8 mouse cellular contexts compared by ENCODE assay signal in genomic region chr5:53672352-53672751, GRCm38 (mm10). TPM values are rescaled to one million over a fixed set of nuclear protein-coding genes. Genes with fewer than 3 reads are reported as not detected.
A peak's percentile ranks its signal among the peaks of the same experiment; 100 is the strongest.
DNase-seq lines count a peak whose midpoint lies in the region; ATAC-seq and TF ChIP-seq lines count a peak whose summit lies in the region.

No protein-coding gene starts in this region.

- no peaks in the 10 kb centered on the region for H3K4me1 ChIP-seq in liver, embryonic 12.5 days
- H3K4me1 ChIP-seq in cortical plate, adult 2 months (ENCODE audit: control insufficient read depth, insufficient read depth, low read length), result no peaks in the 10 kb centered on the region
- no peaks in the 10 kb centered on the region for H3K4me1 ChIP-seq in intestine, postnatal 0 days (replicated peaks; ENCODE audit: control insufficient read depth, insufficient read depth, low read length)
- H3K4me1 ChIP-seq in midbrain, embryonic 14.5 days (ENCODE audit: control insufficient read depth, insufficient read depth, low read length), result no peaks in the 10 kb centered on the region

- H3K27ac ChIP-seq in liver, embryonic 12.5 days, result no peak overlapping the region
- H3K27ac ChIP-seq in cortical plate, adult 2 months (ENCODE audit: insufficient read depth, low read length), result no peak overlapping the region
- H3K27ac ChIP-seq in intestine, postnatal 0 days (ENCODE audit: low read depth, low read length), result no peak overlapping the region
- no peak overlapping the region for H3K27ac ChIP-seq in midbrain, embryonic 14.5 days (replicated peaks; ENCODE audit: low read depth, low read length)

- intact Hi-C loops in gastrocnemius, postnatal 36 days (cut with DNase I), result no loop called here
- intact Hi-C loops in left cerebral cortex, postnatal 25 days (cut with DNase I), result no loop called here

- H3K4me3 ChIP-seq in liver, embryonic 12.5 days, result no peak overlapping the region
- no peak overlapping the region for H3K4me3 ChIP-seq in cortical plate, adult 2 months (ENCODE audit: insufficient read depth, low read length)
- no peak overlapping the region for H3K4me3 ChIP-seq in intestine, postnatal 0 days (ENCODE audit: low read depth, low read length)
- H3K4me3 ChIP-seq in midbrain, embryonic 14.5 days (replicated peaks; ENCODE audit: low read depth, low read length), result no peak overlapping the region

- DNase-seq in liver, result peak; percentile 63
- peak; percentile 56 to 64 for DNase-seq in gastrocnemius, postnatal 36 days
- DNase-seq in left cerebral cortex, postnatal 25 days (ENCODE audit: low spot score in 2 of 2), result peak; percentile 58 to 69
- peak; percentile 86 for DNase-seq in midbrain, embryonic 14.5 days
- peak; percentile 17 to 63 for DNase-seq in spleen, postnatal 10 days (ENCODE audit: low spot score in 2 of 2)

- no peak overlapping the region for H3K4me2 ChIP-seq in liver, embryonic 12.5 days
- no peak overlapping the region for H3K4me2 ChIP-seq in intestine, postnatal 0 days (replicated peaks; ENCODE audit: low read depth)
- no peak overlapping the region for H3K4me2 ChIP-seq in midbrain, embryonic 14.5 days (ENCODE audit: low read length)

- ATAC-seq in liver, embryonic 12.5 days, result no peak
- ATAC-seq in intestine, postnatal 0 days, result no peak
- ATAC-seq in midbrain, embryonic 14.5 days (ENCODE audit: low FRiP score, low TSS enrichment), result peak; percentile 67

- H3K9ac ChIP-seq in liver, embryonic 12.5 days, result no peak overlapping the region
- H3K9ac ChIP-seq in intestine, postnatal 0 days (ENCODE audit: low read depth, low read length), result no peak overlapping the region
- H3K9ac ChIP-seq in midbrain, embryonic 14.5 days (replicated peaks; ENCODE audit: low read length), result no peak overlapping the region

- H3K36me3 ChIP-seq in liver, embryonic 12.5 days, result no peaks in the 10 kb centered on the region
- no peaks in the 10 kb centered on the region for H3K36me3 ChIP-seq in intestine, postnatal 0 days (ENCODE audit: control insufficient read depth, insufficient read depth)
- H3K36me3 ChIP-seq in midbrain, embryonic 14.5 days (ENCODE audit: control insufficient read depth, insufficient read depth, low read length), result no peaks in the 10 kb centered on the region

- peak; percentile 85 for TF ChIP-seq CTCF in cortical plate, adult 2 months (IDR thresholded peaks at IDR 0.05; ENCODE audit: extremely low read depth, insufficient read depth, low read length)
- peak; percentile 85 for TF ChIP-seq CTCF in intestine, postnatal 0 days (IDR thresholded peaks at IDR 0.05; ENCODE audit: low read depth)

- H3K27me3 ChIP-seq in liver, embryonic 12.5 days (replicated peaks), result peaks cover 5% of the 10 kb centered on the region; the same call in 1 of the 2 replicates
- no peaks in the 10 kb centered on the region for H3K27me3 ChIP-seq in intestine, postnatal 0 days (replicated peaks; ENCODE audit: control insufficient read depth, insufficient read depth, low read length)
- no peaks in the 10 kb centered on the region for H3K27me3 ChIP-seq in midbrain, embryonic 14.5 days (ENCODE audit: control insufficient read depth, insufficient read depth, low read length)

- 0 out of 2 replicates have a peak, but pooled peaks cover 5% of the 10 kb centered on the region for H3K9me3 ChIP-seq in liver, embryonic 12.5 days (replicated peaks)
- H3K9me3 ChIP-seq in intestine, postnatal 0 days (ENCODE audit: control insufficient read depth), result no peaks in the 10 kb centered on the region
- H3K9me3 ChIP-seq in midbrain, embryonic 14.5 days (ENCODE audit: control insufficient read depth, low read length), result no peaks in the 10 kb centered on the region

- TF ChIP-seq POLR2A in cortical plate, adult 2 months (IDR thresholded peaks at IDR 0.05; ENCODE audit: extremely low read depth, insufficient read depth, low read length), result no peak

- 22% methylated on average over 5 of the region's 5 CpGs for WGBS in liver, embryonic 12.5 days (ENCODE audit: insufficient replicate concordance)
- WGBS in intestine, postnatal 0 days, result 28% methylated on average over 5 of the region's 5 CpGs
- WGBS in midbrain, embryonic 14.5 days, result 34% methylated on average over 5 of the region's 5 CpGs

RNA-seq across cellular contexts. Expression of gene Cckar, which starts 35.2 kb away (rescaled TPM):
- 0.08 and 0.12 TPM in 2 replicates for polyA plus RNA-seq in liver, embryonic 12.5 days (2016; fragmentation: Nextera tagmentation; extraction: Ambion mirVana)
- polyA plus RNA-seq in cortical plate, adult 2 months (2012; rRNA removed), result 0.04 TPM in 1 of 2 replicates, not detected in the other
- total RNA-seq in gastrocnemius, postnatal 36 days (2021), result not detected
- 2.3 and 2.4 TPM in 2 replicates for polyA plus RNA-seq in intestine, postnatal 0 days (2015; fragmentation: Nextera tagmentation; extraction: Ambion mirVana)
- total RNA-seq in left cerebral cortex, postnatal 25 days (2021), result under 1 TPM; 0.14 to 0.32 TPM
- 0.81 and 1.1 TPM in 2 replicates for polyA plus RNA-seq in midbrain, embryonic 14.5 days (2014; fragmentation: Nextera tagmentation; extraction: Ambion mirVana)
